Mouse (Mus musculus): ENCODE data around the gene Copz2. TPM values are rescaled to one million over a fixed set of nuclear protein-coding genes. Genes with fewer than 3 reads are reported as not detected.

The Copz2 gene
- total RNA-seq, 2 experiments from 2014 or later: 5.5 to 7.8 TPM

DNA sequence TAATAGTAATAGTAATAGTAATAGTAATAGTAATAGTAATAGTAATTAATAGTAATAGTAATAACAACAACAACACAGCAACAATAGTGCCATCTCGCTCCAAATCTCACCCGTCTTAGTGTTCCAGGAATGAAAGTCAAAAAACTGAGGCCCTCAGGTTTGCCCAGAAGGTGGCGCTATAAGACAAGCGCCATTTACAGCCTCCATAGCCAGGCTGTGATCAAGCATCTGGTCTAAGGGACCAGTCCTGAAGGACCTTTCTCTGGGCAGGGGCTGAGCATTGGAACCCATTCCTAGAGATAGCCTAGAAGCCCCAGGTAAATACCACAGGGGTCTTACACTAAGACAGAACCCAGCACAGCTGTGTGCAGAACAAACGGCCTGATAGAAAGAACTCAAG, 17.5 kb downstream of the Copz2 start:
- DNase-seq: peak; percentile 65 to 73

DNA sequence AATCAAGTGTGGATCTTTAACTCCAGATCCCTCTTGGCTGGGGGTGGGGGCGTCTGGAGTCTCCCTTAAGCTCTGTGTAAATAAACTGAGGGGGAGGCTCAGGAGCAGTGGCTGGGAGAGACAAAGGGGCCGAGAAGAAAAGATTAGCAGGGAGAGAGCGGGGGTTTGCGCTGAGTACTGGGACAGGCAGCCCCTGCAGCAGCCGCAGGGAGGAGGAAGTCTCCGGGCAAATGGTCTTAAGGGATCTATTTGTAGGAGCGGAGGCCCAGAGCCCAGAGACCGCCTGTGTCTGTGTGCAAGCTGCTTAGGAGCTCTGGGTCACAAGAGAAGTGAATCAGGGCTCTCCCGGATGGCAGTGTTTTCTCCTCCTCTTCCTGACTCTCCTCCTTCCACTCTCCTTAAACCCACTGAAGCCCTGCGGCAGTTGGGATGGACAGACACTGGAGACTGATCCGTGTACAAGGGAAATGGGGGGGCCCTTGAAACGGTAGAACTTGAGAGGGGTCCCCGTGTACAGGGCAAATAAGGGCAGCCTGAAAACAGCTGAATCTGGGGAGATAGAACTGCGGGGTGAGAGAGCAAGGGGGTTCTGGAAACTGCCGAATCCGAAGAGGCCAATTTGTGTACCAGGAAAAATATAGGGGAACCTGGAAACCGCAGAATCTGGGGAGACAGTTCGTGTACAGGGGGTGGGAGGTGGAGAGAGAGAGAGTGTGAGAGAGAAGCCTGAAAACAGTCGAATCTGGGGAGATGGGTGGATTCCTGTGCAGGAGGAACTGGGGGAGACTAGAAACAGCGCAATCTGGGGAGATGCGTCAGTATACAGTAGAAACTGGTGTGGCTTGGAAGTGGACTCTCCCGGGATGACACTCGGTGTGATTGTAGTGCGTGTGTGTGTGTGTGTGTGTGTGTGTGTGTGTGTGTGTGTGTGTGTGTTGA, 23.0 kb downstream of the Copz2 start:
- DNase-seq: peak in 1 of 2 experiments; percentile 11

GRCm38 (mm10) chr11:96873601-96874140, 24.0 kb downstream of the Copz2 start:
- no peak for DNase-seq

GRCm38 (mm10) chr11:96875270-96875669, 25.6 kb downstream of the Copz2 start:
- DNase-seq: no peak

DNA sequence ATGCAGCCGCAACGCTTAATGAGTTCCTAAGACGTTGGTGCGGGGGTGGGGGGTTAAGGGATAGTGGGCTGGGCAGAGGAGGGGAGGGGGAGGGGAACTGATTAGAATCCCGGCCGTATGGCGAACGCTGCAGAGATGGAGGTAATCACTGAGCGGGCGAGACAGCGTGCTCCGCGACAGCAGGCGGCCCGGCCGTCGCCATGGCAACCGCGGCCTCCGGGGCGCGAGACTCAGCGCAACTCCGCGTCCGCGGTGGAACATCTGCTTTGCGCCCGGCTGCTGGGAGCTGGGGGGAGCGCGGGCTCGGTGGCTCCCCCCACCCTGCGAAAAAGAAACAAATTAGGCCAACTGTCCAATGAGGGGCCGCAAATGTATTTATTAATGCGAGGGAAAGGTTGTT, 26.1 kb downstream of the Copz2 start:
- DNase-seq: peak; percentile 80 to 84

GRCm38 (mm10) chr11:96876300-96877040, 26.8 kb downstream of the Copz2 start:
- DNase-seq: peak in 1 of 2 experiments; percentile 16

DNA sequence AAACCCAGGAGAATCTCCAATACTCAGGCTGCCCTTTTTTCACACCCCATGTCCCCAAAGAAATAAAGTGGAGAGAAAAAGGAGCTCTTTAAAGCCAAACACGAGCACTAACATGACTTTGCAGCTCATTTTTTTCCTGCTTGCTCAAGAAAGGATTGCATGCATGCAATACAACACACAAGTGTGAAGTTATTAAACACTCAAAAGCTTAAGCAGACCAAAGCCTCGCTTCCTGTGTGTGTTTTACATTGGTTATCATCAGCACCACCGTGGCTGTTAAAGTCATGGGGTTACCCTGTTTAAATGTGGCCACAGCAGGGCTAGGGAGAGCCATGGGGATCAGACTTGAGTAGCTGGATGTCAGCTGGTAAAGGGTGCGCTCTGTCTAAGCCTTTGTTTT, 27.4 kb downstream of the Copz2 start:
- DNase-seq: no peak

GRCm38 (mm10) chr11:96878715-96879114, 29.0 kb downstream of the Copz2 start:
- DNase-seq: no peak

GRCm38 (mm10) chr11:96879359-96879758, 29.7 kb downstream of the Copz2 start:
- no peak for DNase-seq

- DNase-seq: no peak
Measured at GRCm38 (mm10) chr11:96880296-96880695, 30.6 kb downstream of the Copz2 start.

- DNase-seq: no peak
Measured at GRCm38 (mm10) chr11:96885901-96886340, 36.3 kb downstream of the Copz2 start.

GRCm38 (mm10) chr11:96886942-96887546, 37.4 kb downstream of the Copz2 start:
- DNase-seq: no peak

DNA sequence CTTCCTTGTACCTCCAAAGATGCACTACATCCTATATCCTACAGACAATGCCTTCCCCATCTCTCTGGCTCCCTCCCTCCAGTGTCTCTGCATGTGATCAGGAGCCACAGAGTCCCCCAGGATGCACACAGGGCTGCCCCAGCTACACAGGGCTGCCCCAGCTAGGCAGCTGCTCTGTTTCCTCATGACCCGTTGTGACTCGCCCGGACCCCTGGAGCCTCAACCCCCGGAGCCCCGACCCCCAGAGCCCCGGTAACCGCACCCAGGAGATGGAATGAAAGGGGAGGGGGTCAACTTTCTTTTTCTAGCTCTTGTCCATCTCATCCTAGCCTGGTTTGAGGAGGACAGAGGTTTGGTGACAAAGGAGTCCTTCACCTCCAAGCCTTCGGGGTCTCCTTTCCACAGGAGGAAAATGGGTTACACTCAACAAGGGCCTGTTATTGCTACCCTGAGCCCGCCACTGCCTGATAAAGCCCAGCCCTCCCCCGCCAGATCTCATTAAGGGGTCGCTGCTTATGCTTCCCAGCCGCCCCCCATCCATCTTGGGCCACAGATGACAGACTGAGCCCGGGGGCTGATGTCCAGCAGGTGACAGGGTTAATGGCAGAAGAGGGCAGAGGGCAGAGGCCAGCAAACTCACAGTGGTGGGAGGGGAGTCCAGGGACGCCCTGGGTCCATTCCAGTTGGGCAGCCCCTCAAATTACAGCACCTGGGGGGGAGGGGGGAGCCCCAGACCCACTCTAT, 42.3 kb downstream of the Copz2 start:
- no peak for DNase-seq

GRCm38 (mm10) chr11:96893203-96893842, 43.7 kb downstream of the Copz2 start:
- no peak for DNase-seq

- no peak for DNase-seq
Measured at GRCm38 (mm10) chr11:96895886-96896285, 46.2 kb downstream of the Copz2 start.

DNA sequence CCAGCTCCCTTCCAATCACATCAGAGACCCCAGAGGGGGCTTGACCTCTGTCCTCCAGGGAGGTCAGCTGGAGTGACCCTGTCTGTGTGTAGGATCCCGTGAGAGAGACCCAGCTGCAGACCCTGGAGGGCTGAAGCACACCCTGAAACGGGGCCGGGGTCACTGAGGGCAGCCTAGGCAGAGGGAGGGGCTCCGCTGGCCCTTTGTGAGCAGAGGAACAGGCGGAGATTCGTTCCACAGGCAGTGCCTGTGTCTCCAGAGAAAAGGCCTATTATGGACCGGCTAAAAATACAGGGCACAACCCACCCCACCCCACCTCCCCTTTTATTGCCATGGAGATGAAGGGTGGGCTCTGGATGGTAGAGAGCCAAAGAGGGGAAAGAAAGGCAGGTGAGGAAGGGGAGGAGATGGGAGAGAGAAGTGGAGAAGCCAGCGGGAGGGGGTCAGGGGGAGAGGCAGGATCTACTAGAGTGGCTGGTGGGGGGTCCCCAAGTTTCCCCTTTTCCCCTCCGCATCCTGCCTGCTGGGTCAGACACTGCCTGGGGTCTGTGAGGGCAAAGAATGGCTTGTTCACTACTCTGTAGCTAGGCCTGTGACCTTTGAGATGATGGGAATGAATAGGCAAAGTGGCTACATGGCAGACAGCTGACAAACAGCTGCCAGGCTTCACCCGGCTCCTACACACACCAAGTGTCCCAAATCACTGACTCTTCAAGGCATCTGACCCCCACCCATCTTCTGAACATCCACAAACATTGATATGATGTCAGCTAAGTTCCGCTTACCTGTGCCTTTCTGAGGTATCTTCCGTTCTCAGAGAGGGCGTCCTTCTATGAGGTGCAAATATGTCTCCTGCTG, 50.0 kb downstream of the Copz2 start:
- no peak for DNase-seq

DNA sequence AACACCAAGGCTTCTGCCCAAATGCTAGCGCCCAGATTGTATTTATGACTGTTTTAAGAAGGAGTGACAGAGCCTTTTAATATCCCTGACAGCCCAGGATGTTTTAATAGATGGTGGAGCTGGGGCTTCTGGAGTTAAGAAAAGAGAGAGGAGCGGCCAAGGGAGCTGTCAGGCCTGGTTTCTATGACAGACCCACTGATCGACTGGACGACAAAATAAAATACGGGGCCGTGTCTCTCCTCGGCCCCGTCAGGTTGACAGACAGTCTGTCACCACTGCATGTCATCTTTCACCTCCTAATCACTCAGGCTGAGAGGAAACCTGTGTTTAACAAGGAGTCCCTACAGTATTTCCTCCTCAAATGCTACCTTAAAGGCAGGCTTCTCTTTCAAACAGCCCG, 51.7 kb downstream of the Copz2 start:
- no peak for DNase-seq

- DNase-seq: no peak
Measured at GRCm38 (mm10) chr11:96902639-96903635, 53.3 kb downstream of the Copz2 start.
